Mouse (Mus musculus) stomach, embryonic 14.5 days (tissue): ENCODE measurements at regions not wholly inside any gene's neighbourhood (a gene's known extent, or its start where the extent isn't known, plus 50 kb on each side); places are given as distances from the start of the nearest gene placed in this dataset.
A peak's percentile ranks its signal among the peaks of the same experiment; 100 is the strongest.

Experiments
- ATAC-seq: fragments of 200-750 bp; cut with Nextera tagmentation; 2 replicates; pipeline ENCODE4 v1.8.0; 2017; ENCODE audit warnings: low read depth, moderate TSS enrichment; ENCODE audit not compliant: insufficient number of reproducible peaks, insufficient read depth, low FRiP score
- H3K27ac ChIP-seq: fragments of 300-500 bp; sonication (generic); 2 replicates; pipeline ENCODE4 v1.5.1; 2014; ENCODE audit warnings: mild to moderate bottlenecking, low read length, moderate library complexity, mixed read lengths
- H3K27me3 ChIP-seq: fragments of 300-500 bp; sonication (generic); 2 replicates; pipeline ENCODE4 v1.6.1; 2014; ENCODE audit warnings: low read length, control low read depth, mixed read lengths; ENCODE audit not compliant: control insufficient read depth, insufficient read depth
- H3K36me3 ChIP-seq: fragments of 300-500 bp; sonication (generic); 2 replicates; pipeline ENCODE4 v1.6.1; 2014; ENCODE audit warnings: mild to moderate bottlenecking, control low read depth, low read length, moderate library complexity, mixed read lengths; ENCODE audit not compliant: control insufficient read depth, insufficient read depth
- H3K4me1 ChIP-seq: fragments of 300-500 bp; sonication (generic); 2 replicates; pipeline ENCODE4 v1.6.1; 2014; ENCODE audit warnings: low read length, control low read depth, mixed read lengths; ENCODE audit not compliant: control insufficient read depth, insufficient read depth
- H3K4me2 ChIP-seq: fragments of 300-500 bp; sonication (generic); replicated peaks from 2 replicates; pipeline ENCODE4 v1.6.1; 2014; ENCODE audit warnings: low read depth, low read length, control low read depth
- H3K4me3 ChIP-seq: fragments of 300-500 bp; sonication (generic); 2 replicates; pipeline ENCODE4 v1.5.1; 2014; ENCODE audit warnings: low read depth, low read length, control low read depth
- H3K9ac ChIP-seq: fragments of 300-500 bp; sonication (generic); replicated peaks from 2 replicates; pipeline ENCODE4 v1.6.1; 2014; ENCODE audit warnings: low read depth, mild to moderate bottlenecking, control low read depth, low read length, moderate library complexity, mixed read lengths
- H3K9me3 ChIP-seq: fragments of 300-500 bp; sonication (generic); 2 replicates; pipeline ENCODE4 v1.6.1; 2016; ENCODE audit warnings: low read depth, low read length, control low read depth; ENCODE audit not compliant: control insufficient read depth
- WGBS: fragments of 180-500 bp; shearing (Covaris S2); extraction: QIAGEN DNeasy Blood & Tissue Kit; methylation state at CpG from one replicate; pipeline ENCODE4 v1.1.7; 2014; 5-methylcytosine and 5-hydroxymethylcytosine counted together

- 80% methylated on average over 5 of the region's 5 CpGs for WGBS
- Histone ChIP-seq H3K9me3 (no peaks in the 10 kb centered on the region), H3K4me3 (no peak overlapping the region), H3K9ac (no peak overlapping the region), H3K36me3 (no peaks in the 10 kb centered on the region), H3K27me3 (no peaks in the 10 kb centered on the region), H3K27ac (no peak overlapping the region), H3K4me2 (no peak overlapping the region), H3K4me1 (no peaks in the 10 kb centered on the region; the same call in 1 of the 2 replicates)
- ATAC-seq, result no peak
These were observed 363.4 kb upstream of the Dynlrb2 start for GRCm38 (mm10) chr8:116141363-116141762.

GRCm38 (mm10) chr8:116139934-116140333 lies 364.8 kb upstream of the Dynlrb2 start:
- no peak overlapping the region for H3K4me2 ChIP-seq
- no peak overlapping the region for H3K27ac ChIP-seq
- no peaks in the 10 kb centered on the region; the same call in 1 of the 2 replicates for H3K4me1 ChIP-seq
- no peak overlapping the region for H3K9ac ChIP-seq
- 94% methylated on average over 1 of the region's 1 CpGs for WGBS
- no peak overlapping the region for H3K4me3 ChIP-seq
- H3K9me3 ChIP-seq, result no peaks in the 10 kb centered on the region
- no peaks in the 10 kb centered on the region for H3K36me3 ChIP-seq
- no peaks in the 10 kb centered on the region for H3K27me3 ChIP-seq
- ATAC-seq, result no peak

- no peaks in the 10 kb centered on the region for H3K9me3 ChIP-seq
- H3K4me3 ChIP-seq, result no peak overlapping the region
- no peaks in the 10 kb centered on the region for H3K4me1 ChIP-seq
- 39% methylated on average over 2 of the region's 2 CpGs for WGBS
- H3K9ac ChIP-seq, result no peak overlapping the region
- no peak overlapping the region for H3K4me2 ChIP-seq
- H3K27me3 ChIP-seq, result no peaks in the 10 kb centered on the region
- no peak overlapping the region for H3K27ac ChIP-seq
- ATAC-seq, result no peak
- H3K36me3 ChIP-seq, result no peaks in the 10 kb centered on the region
These were observed 367.0 kb upstream of the Dynlrb2 start for GRCm38 (mm10) chr8:116137765-116138164.

GRCm38 (mm10) chr8:116133503-116133902 lies 371.3 kb upstream of the Dynlrb2 start:
- no peaks in the 10 kb centered on the region for H3K36me3 ChIP-seq
- no peak overlapping the region for H3K27ac ChIP-seq
- 0 out of 2 replicates have a peak, but pooled peaks have one; percentile 37 for ATAC-seq
- no peaks in the 10 kb centered on the region for H3K4me1 ChIP-seq
- H3K9ac ChIP-seq, result no peak overlapping the region
- 70% methylated on average over 2 of the region's 2 CpGs for WGBS
- H3K9me3 ChIP-seq, result no peaks in the 10 kb centered on the region
- no peak overlapping the region for H3K4me2 ChIP-seq
- H3K27me3 ChIP-seq, result no peaks in the 10 kb centered on the region
- no peak overlapping the region for H3K4me3 ChIP-seq

GRCm38 (mm10) chr8:116133084-116133483 lies 371.7 kb upstream of the Dynlrb2 start:
- Histone ChIP-seq H3K4me2 (no peak overlapping the region), H3K36me3 (no peaks in the 10 kb centered on the region), H3K4me1 (no peaks in the 10 kb centered on the region), H3K27ac (no peak overlapping the region), H3K4me3 (no peak overlapping the region), H3K9me3 (no peaks in the 10 kb centered on the region), H3K27me3 (no peaks in the 10 kb centered on the region), H3K9ac (no peak overlapping the region)
- ATAC-seq, result no peak
- 65% methylated on average over 3 of the region's 3 CpGs for WGBS

- H3K9ac ChIP-seq, result no peak overlapping the region
- ATAC-seq, result no peak
- H3K4me2 ChIP-seq, result no peak overlapping the region
- H3K27me3 ChIP-seq, result no peaks in the 10 kb centered on the region
- H3K4me1 ChIP-seq, result peaks cover 7% of the 10 kb centered on the region; the same call in 1 of the 2 replicates
- H3K9me3 ChIP-seq, result no peaks in the 10 kb centered on the region
- H3K36me3 ChIP-seq, result no peaks in the 10 kb centered on the region
- H3K27ac ChIP-seq, result no peak overlapping the region
- WGBS, result 84% methylated on average over 13 of the region's 13 CpGs
- H3K4me3 ChIP-seq, result no peak overlapping the region
These were observed 384.7 kb upstream of the Dynlrb2 start for GRCm38 (mm10) chr8:116120067-116120466.

GRCm38 (mm10) chr8:116117919-116118318 lies 386.9 kb upstream of the Dynlrb2 start:
- H3K4me1 ChIP-seq, result peaks cover 14% of the 10 kb centered on the region; the same call in 1 of the 2 replicates
- H3K4me2 ChIP-seq, result no peak overlapping the region
- ATAC-seq, result no peak
- no peaks in the 10 kb centered on the region for H3K9me3 ChIP-seq
- WGBS, result 83% methylated on average over 2 of the region's 2 CpGs
- H3K4me3 ChIP-seq, result no peak overlapping the region
- H3K9ac ChIP-seq, result no peak overlapping the region
- no peaks in the 10 kb centered on the region for H3K36me3 ChIP-seq
- no peaks in the 10 kb centered on the region for H3K27me3 ChIP-seq
- H3K27ac ChIP-seq, result no peak overlapping the region

GRCm38 (mm10) chr8:116116625-116117024 lies 388.1 kb upstream of the Dynlrb2 start:
- Histone ChIP-seq H3K9me3 (no peaks in the 10 kb centered on the region), H3K27me3 (no peaks in the 10 kb centered on the region), H3K4me3 (no peak overlapping the region), H3K4me2 (peak overlapping the region; percentile 27; the same call in 1 of the 2 replicates), H3K4me1 (peaks cover 14% of the 10 kb centered on the region; the same call in 1 of the 2 replicates), H3K9ac (no peak overlapping the region), H3K36me3 (no peaks in the 10 kb centered on the region), H3K27ac (peak overlapping the region; percentile 0; the same call in 1 of the 2 replicates)
- no peak for ATAC-seq
- WGBS, result 61% methylated on average over 7 of the region's 7 CpGs

GRCm38 (mm10) chr8:116115811-116116372 lies 388.9 kb upstream of the Dynlrb2 start:
- H3K27ac ChIP-seq, result peak overlapping the region; percentile 52; the same call in 1 of the 2 replicates
- H3K4me2 ChIP-seq, result peak overlapping the region; percentile 27
- H3K4me1 ChIP-seq, result peaks cover 16% of the 10 kb centered on the region; the same call in 1 of the 2 replicates
- H3K36me3 ChIP-seq, result no peaks in the 10 kb centered on the region
- H3K4me3 ChIP-seq, result no peak overlapping the region
- no peaks in the 10 kb centered on the region for H3K9me3 ChIP-seq
- H3K9ac ChIP-seq, result no peak overlapping the region
- WGBS, result 21% methylated on average over 18 of the region's 18 CpGs
- H3K27me3 ChIP-seq, result no peaks in the 10 kb centered on the region
- ATAC-seq, result peak; percentile 78; the same call in 1 of the 2 replicates
